Mouse (Mus musculus) testis, postnatal 10 days (tissue): ENCODE measurements around the gene Armc3.
"Not testable (repeated sequence)": the region's sequence is repeated elsewhere in the genome, so short reads cannot be mapped to it uniquely, and the experiment has no call there.

Experiments
- DNase-seq: peaks from one replicate; pipeline ENCODE4 v3.0.0; 2021; ENCODE audit warnings: low spot score

Armc3 gene

GRCm38 (mm10) chr2:19274583-19274982 lies 75.5 kb downstream of the Armc3 start:
- DNase-seq: no peak

GRCm38 (mm10) chr2:19275602-19276539 lies 76.8 kb downstream of the Armc3 start:
- peak; percentile 92 for DNase-seq

- DNase-seq: no peak
Measured at GRCm38 (mm10) chr2:19280331-19280730, 81.2 kb downstream of the Armc3 start.

GRCm38 (mm10) chr2:19292366-19292765 lies 93.3 kb downstream of the Armc3 start:
- no peak for DNase-seq

- DNase-seq: no peak
Measured at GRCm38 (mm10) chr2:19300345-19301089, 101.4 kb downstream of the Armc3 start.

- no peak for DNase-seq
Measured at GRCm38 (mm10) chr2:19301251-19301650, 102.1 kb downstream of the Armc3 start.

- not testable (repeated sequence) for DNase-seq
Measured at GRCm38 (mm10) chr2:19303087-19303486, 104.0 kb downstream of the Armc3 start.

GRCm38 (mm10) chr2:19310498-19310897 lies 111.4 kb downstream of the Armc3 start:
- no peak for DNase-seq

- DNase-seq: no peak
Measured at GRCm38 (mm10) chr2:19316056-19316455, 117.0 kb downstream of the Armc3 start.

GRCm38 (mm10) chr2:19316691-19317090 lies 117.6 kb downstream of the Armc3 start:
- no peak for DNase-seq

- not testable (repeated sequence) for DNase-seq
Measured at GRCm38 (mm10) chr2:19317151-19317812, 118.2 kb downstream of the Armc3 start.

GRCm38 (mm10) chr2:19318499-19318898 lies 119.4 kb downstream of the Armc3 start:
- DNase-seq: no peak

- DNase-seq: no peak
Measured at GRCm38 (mm10) chr2:19319284-19319683, 120.2 kb downstream of the Armc3 start.

- no peak for DNase-seq
Measured at GRCm38 (mm10) chr2:19322448-19322847, 123.3 kb downstream of the Armc3 start.

- DNase-seq: no peak
Measured at GRCm38 (mm10) chr2:19326376-19326775, 127.3 kb downstream of the Armc3 start.

GRCm38 (mm10) chr2:19327811-19328210 lies 128.7 kb downstream of the Armc3 start:
- DNase-seq: no peak

GRCm38 (mm10) chr2:19343901-19344635 lies 145.0 kb downstream of the Armc3 start:
- no peak for DNase-seq

GRCm38 (mm10) chr2:19344636-19345413 lies 145.7 kb downstream of the Armc3 start:
- DNase-seq: peak; percentile 92

- DNase-seq: no peak
Measured at GRCm38 (mm10) chr2:19345414-19345964, 146.4 kb downstream of the Armc3 start.

GRCm38 (mm10) chr2:19348454-19348853 lies 149.4 kb downstream of the Armc3 start:
- DNase-seq: no peak

- no peak for DNase-seq
Measured at GRCm38 (mm10) chr2:19350167-19350566, 151.1 kb downstream of the Armc3 start.
